Mouse (Mus musculus): ENCODE measurements at regions not wholly inside any gene's neighbourhood (a gene's known extent, or its start where the extent isn't known, plus 50 kb on each side); places are given as distances from the start of the nearest gene placed in this dataset.
"Not testable (repeated sequence)": the region's sequence is repeated elsewhere in the genome, so short reads cannot be mapped to it uniquely, and the experiment has no call there.

DNA sequence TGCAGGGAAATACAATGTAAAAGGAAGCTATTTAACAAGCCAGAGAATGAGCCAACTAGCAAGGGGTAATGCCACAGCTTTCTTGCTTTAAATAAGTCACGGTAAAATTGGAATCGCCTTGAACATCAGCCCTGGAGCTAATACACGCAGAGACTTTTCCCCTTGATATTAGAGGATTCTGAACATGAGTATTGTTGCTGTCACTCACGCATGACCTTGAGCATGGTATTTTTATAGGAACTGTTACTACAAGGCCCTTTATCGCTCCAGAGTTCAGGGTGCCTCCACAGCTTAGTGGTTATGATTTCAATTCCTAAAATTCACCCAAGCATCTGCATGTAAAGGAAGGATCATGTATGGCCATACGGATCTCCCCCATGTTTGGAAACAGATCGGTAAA is 161.7 kb downstream of the Vegfc start:
- DNase-seq (ENCODE audit: low read depth, low spot score) = not testable (repeated sequence)

DNA sequence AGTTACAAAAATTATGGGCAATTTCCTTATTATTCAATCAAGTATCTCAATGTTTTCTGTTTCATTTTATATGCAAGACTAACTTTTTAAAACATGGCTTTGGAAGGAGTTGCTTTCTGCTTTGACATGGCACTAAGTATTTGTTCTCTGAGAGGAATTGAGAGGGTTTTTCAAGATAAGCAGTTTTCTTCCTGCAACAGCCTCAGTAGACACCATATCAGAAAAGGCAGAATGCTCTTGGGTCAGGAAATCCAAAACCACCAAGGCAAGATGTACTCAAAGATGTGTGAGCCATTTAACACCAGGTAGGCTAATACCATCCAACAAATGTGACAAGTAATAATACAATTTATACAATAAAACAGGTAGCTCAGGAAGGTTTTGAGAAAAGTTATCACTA is 178.0 kb downstream of the Vegfc start:
- DNase-seq (ENCODE audit: low read depth, low spot score) = no peak

DNA sequence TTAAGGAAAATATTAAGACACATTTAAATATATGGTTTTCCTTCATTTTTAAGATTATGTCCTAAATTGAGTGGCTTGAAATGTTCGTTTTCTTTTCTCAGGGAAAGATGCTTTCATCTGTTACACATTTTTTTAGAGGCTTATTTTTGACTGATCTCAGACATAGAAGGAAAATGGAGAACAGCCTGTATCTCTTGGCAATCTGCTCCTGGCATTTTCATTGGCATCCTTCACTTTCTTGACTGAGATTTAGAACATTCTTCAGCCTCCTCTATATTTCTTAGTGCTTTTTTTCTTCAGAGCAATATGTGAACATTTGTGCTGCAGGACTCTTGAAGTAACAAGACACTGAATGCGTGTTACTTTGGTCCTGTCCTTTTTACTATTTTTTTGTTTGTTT is 192.7 kb downstream of the Vegfc start:
- peak; percentile 74 for DNase-seq (ENCODE audit: low read depth, low spot score)

DNA sequence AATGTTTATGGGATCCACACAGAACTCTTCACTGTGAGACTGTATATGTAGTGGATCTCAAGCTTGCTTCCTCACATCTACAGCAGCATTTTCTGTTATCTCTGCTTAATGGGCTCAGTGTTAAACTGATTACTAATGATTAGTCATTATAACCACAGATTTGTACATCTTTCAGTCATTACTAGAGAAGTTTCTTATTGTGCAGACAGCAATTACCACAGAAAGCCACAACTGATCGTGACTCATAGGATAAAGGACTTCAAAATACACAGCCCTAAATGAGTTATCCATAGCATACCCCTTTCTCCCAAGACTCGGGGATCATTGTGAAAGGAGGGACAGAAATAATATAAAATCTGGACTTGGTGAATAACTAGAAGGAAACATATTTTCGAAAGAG is 195.7 kb downstream of the Vegfc start:
- no peak for DNase-seq (ENCODE audit: low read depth, low spot score)

DNA sequence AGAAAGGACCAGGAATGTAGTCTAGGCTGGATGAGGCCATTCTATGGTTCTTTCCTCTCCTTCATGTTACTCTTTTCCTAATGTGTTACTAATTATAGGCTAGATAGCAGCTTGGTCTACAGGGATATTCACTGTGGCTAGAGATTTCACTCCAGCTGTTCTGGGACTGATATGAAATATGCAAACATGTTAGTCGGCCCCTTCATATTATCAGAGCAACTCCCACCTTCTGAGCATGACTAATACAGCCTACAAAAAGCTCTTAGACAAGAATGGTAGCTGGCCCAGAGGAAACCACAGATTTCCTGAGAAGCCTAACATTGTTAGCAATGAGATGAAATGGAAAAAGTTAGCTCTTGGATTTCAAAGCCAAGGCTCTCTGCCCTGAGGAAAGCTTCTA is 198.1 kb downstream of the Vegfc start:
- DNase-seq (ENCODE audit: low read depth, low spot score) = no peak
